Mouse (Mus musculus): ENCODE data around the gene Sept10. TPM values are rescaled to one million over a fixed set of nuclear protein-coding genes. Genes with fewer than 3 reads are reported as not detected.

The Sept10 gene
- polyA plus RNA-seq, 1 experiment from 2014 or later, result 56.5 TPM

DNA sequence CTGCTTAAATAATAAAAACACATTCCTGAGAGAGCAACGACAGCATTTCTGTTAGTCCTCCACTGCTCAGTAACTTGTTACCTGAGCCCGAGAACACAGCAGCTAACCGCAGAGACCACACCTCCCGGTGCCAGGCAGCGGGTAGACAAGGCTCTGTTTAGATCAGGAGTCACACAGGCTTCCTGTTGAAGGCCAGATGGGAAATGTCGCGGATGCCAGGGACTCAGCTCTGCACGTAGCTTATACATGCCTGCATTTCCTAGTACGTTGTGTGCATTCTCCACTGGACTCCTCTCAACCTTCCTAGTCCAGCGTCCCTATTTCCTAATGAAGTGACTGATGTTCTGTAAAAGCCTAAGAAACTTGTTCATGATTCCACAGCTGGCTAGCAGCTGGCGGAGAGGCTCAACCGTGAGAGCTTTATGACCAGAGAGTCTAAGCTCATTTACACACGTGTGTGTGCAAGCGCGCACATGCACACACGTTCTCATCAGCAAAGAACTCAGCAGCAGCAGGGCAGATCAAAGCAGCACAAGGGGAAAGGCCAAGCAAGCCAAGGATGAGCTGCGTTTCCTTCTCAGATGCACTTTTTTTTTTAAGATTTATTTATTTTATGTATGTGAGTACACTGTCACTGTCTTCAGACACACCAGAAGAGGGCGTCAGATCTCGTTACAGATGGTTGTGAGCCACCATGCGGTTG lies 89.6 kb downstream of the Sept10 start:
- WGBS, result 62% methylated on average over 20 of the region's 20 CpGs
- Histone ChIP-seq H3K36me3 (ENCODE audit: control insufficient read depth, insufficient read depth, low read length) (no peaks in the 10 kb centered on the region), H3K9ac (ENCODE audit: low read length) (no peak overlapping the region), H3K27me3 (ENCODE audit: control insufficient read depth, insufficient read depth, low read length) (no peaks in the 10 kb centered on the region), H3K4me2 (ENCODE audit: low read depth, severe bottlenecking) (no peak overlapping the region), H3K9me3 (ENCODE audit: control insufficient read depth, low read length) (no peaks in the 10 kb centered on the region), H3K4me3 (ENCODE audit: low read depth, low read length) (no peak overlapping the region), H3K4me1 (ENCODE audit: control insufficient read depth, insufficient read depth, low read length) (no peaks in the 10 kb centered on the region; the same call in 1 of the 2 replicates), H3K27ac (replicated peaks; ENCODE audit: low read depth, low read length) (no peak overlapping the region)
- ATAC-seq (ENCODE audit: insufficient number of reproducible peaks, low FRiP score, low TSS enrichment, low read depth) (peak; percentile 39; the same call in 1 of the 2 replicates), DNase-seq (ENCODE audit: low spot score) (peak; percentile 48)

DNA sequence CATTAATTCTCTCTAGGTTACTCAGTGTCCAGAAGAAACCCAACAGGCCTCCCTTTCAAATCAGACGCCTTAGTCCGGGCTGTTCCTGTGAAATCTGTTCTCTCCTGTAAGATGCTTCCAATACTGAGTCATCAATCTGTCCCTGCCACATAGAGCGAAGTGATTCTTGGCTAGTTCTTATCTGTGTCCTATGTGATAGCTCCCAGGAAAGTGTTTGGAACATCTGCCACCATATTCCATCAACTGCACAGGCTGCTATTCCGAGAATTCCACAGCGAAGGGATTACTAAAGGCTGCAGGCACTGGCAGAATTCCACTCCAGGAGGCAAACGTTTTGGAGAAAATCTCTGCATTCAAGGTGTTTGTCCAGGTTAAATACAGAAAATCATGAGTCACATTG lies 94.0 kb downstream of the Sept10 start:
- no peaks in the 10 kb centered on the region for H3K27me3 ChIP-seq (ENCODE audit: control insufficient read depth, insufficient read depth, low read length)
- 84% methylated on average over 6 of the region's 6 CpGs for WGBS
- H3K4me1 ChIP-seq (ENCODE audit: control insufficient read depth, insufficient read depth, low read length), result no peaks in the 10 kb centered on the region; the same call in 1 of the 2 replicates
- H3K27ac ChIP-seq (replicated peaks; ENCODE audit: low read depth, low read length), result no peak overlapping the region
- no peaks in the 10 kb centered on the region for H3K36me3 ChIP-seq (ENCODE audit: control insufficient read depth, insufficient read depth, low read length)
- ATAC-seq (ENCODE audit: insufficient number of reproducible peaks, low FRiP score, low TSS enrichment, low read depth) (no peak), DNase-seq (ENCODE audit: low spot score) (no peak)
- no peak overlapping the region for H3K4me3 ChIP-seq (ENCODE audit: low read depth, low read length)
- no peak overlapping the region for H3K4me2 ChIP-seq (ENCODE audit: low read depth, severe bottlenecking)
- no peaks in the 10 kb centered on the region for H3K9me3 ChIP-seq (ENCODE audit: control insufficient read depth, low read length)
- no peak overlapping the region for H3K9ac ChIP-seq (ENCODE audit: low read length)

DNA sequence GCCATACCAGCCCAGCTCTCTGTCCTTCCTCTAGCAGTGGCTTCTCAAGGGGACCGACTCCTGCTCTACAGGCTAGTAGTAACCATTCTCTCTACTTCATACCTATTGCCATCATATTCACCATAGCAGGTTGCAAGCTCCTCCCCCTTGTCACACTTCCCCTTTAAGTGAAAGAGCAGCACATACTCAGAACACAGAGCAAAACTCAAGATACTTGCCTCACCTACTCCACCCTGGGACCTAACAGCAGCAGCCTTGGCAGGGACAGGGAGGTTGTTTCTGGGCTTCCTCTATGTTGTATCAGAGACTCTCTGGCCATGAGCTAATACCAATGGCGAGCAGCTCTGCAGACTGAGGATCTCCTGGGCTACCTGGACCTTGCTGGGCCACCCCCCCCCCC lies 96.2 kb downstream of the Sept10 start:
- 89% methylated on average over 2 of the region's 2 CpGs for WGBS
- Histone ChIP-seq H3K4me2 (ENCODE audit: low read depth, severe bottlenecking) (no peak overlapping the region), H3K27me3 (ENCODE audit: control insufficient read depth, insufficient read depth, low read length) (no peaks in the 10 kb centered on the region), H3K9me3 (ENCODE audit: control insufficient read depth, low read length) (no peaks in the 10 kb centered on the region), H3K4me1 (ENCODE audit: control insufficient read depth, insufficient read depth, low read length) (no peaks in the 10 kb centered on the region), H3K27ac (replicated peaks; ENCODE audit: low read depth, low read length) (no peak overlapping the region), H3K36me3 (ENCODE audit: control insufficient read depth, insufficient read depth, low read length) (no peaks in the 10 kb centered on the region), H3K9ac (ENCODE audit: low read length) (no peak overlapping the region), H3K4me3 (ENCODE audit: low read depth, low read length) (no peak overlapping the region)
- DNase-seq (ENCODE audit: low spot score), result no peak
- no peak for ATAC-seq (ENCODE audit: insufficient number of reproducible peaks, low FRiP score, low TSS enrichment, low read depth)

DNA sequence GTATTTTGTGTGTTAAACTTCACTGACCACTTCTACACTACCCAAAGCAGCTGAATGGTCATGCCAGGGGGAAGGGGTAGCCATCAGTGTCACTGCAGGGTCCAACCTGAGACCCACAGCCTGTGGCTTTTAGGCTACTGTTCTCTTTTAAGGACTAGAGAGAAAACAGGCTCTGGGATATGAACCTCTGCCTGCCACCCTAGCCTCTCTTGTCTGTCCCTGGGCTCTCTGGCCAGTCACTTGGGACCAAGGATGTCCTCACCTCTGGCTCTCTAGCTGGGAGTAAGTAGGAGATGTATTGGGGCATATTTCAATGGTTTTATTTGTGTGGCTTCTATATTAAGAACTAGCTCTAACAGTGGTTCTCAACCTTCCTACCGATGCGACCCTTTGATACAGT lies 101.8 kb downstream of the Sept10 start:
- Histone ChIP-seq H3K9ac (ENCODE audit: low read length) (no peak overlapping the region), H3K27me3 (ENCODE audit: control insufficient read depth, insufficient read depth, low read length) (no peaks in the 10 kb centered on the region), H3K4me1 (ENCODE audit: control insufficient read depth, insufficient read depth, low read length) (no peaks in the 10 kb centered on the region), H3K4me2 (ENCODE audit: low read depth, severe bottlenecking) (no peak overlapping the region), H3K4me3 (ENCODE audit: low read depth, low read length) (no peak overlapping the region), H3K36me3 (ENCODE audit: control insufficient read depth, insufficient read depth, low read length) (no peaks in the 10 kb centered on the region), H3K27ac (replicated peaks; ENCODE audit: low read depth, low read length) (no peak overlapping the region), H3K9me3 (ENCODE audit: control insufficient read depth, low read length) (no peaks in the 10 kb centered on the region)
- 92% methylated on average over 2 of the region's 2 CpGs for WGBS
- DNase-seq (ENCODE audit: low spot score) (no peak), ATAC-seq (ENCODE audit: insufficient number of reproducible peaks, low FRiP score, low TSS enrichment, low read depth) (no peak)

DNA sequence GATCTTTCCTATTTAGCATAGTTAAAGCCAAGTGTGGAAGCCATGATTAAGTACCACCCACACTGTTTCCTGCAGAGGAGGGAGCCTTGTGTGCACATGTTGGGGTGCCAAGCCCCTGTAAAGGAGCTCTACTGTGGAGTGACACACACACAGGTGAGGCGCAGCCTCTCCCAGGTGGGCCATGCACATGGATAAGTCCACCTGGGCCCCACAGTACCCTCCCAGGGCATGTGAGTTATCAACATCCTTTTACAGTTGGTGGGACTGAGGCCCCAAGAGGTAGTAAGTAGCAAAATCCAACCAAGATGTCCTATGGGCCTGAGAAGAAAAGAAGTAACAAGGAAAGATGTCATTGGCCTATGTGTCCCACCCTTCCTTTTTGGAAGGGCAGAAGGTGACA lies 102.6 kb downstream of the Sept10 start:
- ATAC-seq (ENCODE audit: insufficient number of reproducible peaks, low FRiP score, low TSS enrichment, low read depth), result no peak
- DNase-seq (ENCODE audit: low spot score), result no peak
- no peak overlapping the region for H3K4me2 ChIP-seq (ENCODE audit: low read depth, severe bottlenecking)
- no peak overlapping the region for H3K27ac ChIP-seq (replicated peaks; ENCODE audit: low read depth, low read length)
- no peak overlapping the region for H3K9ac ChIP-seq (ENCODE audit: low read length)
- H3K36me3 ChIP-seq (ENCODE audit: control insufficient read depth, insufficient read depth, low read length), result no peaks in the 10 kb centered on the region
- H3K4me1 ChIP-seq (ENCODE audit: control insufficient read depth, insufficient read depth, low read length), result no peaks in the 10 kb centered on the region
- H3K9me3 ChIP-seq (ENCODE audit: control insufficient read depth, low read length), result no peaks in the 10 kb centered on the region
- H3K27me3 ChIP-seq (ENCODE audit: control insufficient read depth, insufficient read depth, low read length), result no peaks in the 10 kb centered on the region
- WGBS, result 82% methylated on average over 1 of the region's 1 CpGs
- H3K4me3 ChIP-seq (ENCODE audit: low read depth, low read length), result no peak overlapping the region

DNA sequence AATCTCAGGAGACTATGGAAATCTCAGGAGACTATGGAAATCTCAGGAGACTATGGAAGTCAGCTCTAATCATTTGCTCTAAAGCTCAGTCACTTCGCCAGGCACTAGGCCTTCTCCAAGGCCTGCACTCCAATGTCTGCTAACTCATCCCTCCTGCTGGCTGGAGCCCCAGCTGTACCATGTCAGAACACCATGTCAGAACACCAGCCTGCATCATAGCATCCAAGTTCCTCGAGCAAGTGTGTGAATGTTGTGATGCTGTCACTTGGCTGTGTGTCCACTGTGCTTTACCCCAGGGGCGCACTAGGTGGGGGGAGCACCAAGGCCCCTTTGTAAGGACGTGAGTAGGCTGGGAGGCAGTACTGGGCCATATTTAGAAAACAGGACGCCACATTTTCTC lies 104.1 kb downstream of the Sept10 start:
- ATAC-seq (ENCODE audit: insufficient number of reproducible peaks, low FRiP score, low TSS enrichment, low read depth), result no peak
- no peak for DNase-seq (ENCODE audit: low spot score)
- H3K9me3 ChIP-seq (ENCODE audit: control insufficient read depth, low read length), result no peaks in the 10 kb centered on the region
- no peaks in the 10 kb centered on the region for H3K27me3 ChIP-seq (ENCODE audit: control insufficient read depth, insufficient read depth, low read length)
- H3K27ac ChIP-seq (replicated peaks; ENCODE audit: low read depth, low read length), result no peak overlapping the region
- no peak overlapping the region for H3K9ac ChIP-seq (ENCODE audit: low read length)
- no peak overlapping the region for H3K4me2 ChIP-seq (ENCODE audit: low read depth, severe bottlenecking)
- 82% methylated on average over 5 of the region's 5 CpGs for WGBS
- no peaks in the 10 kb centered on the region for H3K36me3 ChIP-seq (ENCODE audit: control insufficient read depth, insufficient read depth, low read length)
- no peak overlapping the region for H3K4me3 ChIP-seq (ENCODE audit: low read depth, low read length)
- H3K4me1 ChIP-seq (ENCODE audit: control insufficient read depth, insufficient read depth, low read length), result no peaks in the 10 kb centered on the region

DNA sequence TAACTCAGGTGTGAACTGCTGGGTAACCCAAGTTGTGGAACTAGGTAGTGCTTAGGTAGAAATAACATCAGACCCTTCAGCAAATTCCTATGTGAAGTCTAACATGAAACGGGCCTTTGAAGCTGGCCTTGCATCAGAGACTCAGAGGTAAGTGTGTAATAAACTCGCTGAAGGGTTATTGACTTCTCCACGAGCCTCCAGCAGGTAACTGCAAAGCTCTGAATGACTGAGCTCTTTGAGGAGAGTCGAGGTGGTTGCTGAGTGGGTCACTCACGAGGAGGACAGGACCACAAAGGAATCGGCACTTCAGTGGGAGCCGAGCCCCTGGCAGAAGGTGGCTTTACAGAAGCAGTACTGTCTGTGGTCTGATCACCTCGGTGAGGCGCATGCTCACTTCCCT lies 105.3 kb downstream of the Sept10 start:
- no peak overlapping the region for H3K9ac ChIP-seq (ENCODE audit: low read length)
- WGBS, result 75% methylated on average over 9 of the region's 9 CpGs
- no peak for DNase-seq (ENCODE audit: low spot score)
- no peak for ATAC-seq (ENCODE audit: insufficient number of reproducible peaks, low FRiP score, low TSS enrichment, low read depth)
- no peaks in the 10 kb centered on the region for H3K36me3 ChIP-seq (ENCODE audit: control insufficient read depth, insufficient read depth, low read length)
- no peak overlapping the region for H3K4me3 ChIP-seq (ENCODE audit: low read depth, low read length)
- H3K27me3 ChIP-seq (ENCODE audit: control insufficient read depth, insufficient read depth, low read length), result no peaks in the 10 kb centered on the region
- no peaks in the 10 kb centered on the region for H3K4me1 ChIP-seq (ENCODE audit: control insufficient read depth, insufficient read depth, low read length)
- H3K4me2 ChIP-seq (ENCODE audit: low read depth, severe bottlenecking), result no peak overlapping the region
- no peak overlapping the region for H3K27ac ChIP-seq (replicated peaks; ENCODE audit: low read depth, low read length)
- H3K9me3 ChIP-seq (ENCODE audit: control insufficient read depth, low read length), result no peaks in the 10 kb centered on the region

DNA sequence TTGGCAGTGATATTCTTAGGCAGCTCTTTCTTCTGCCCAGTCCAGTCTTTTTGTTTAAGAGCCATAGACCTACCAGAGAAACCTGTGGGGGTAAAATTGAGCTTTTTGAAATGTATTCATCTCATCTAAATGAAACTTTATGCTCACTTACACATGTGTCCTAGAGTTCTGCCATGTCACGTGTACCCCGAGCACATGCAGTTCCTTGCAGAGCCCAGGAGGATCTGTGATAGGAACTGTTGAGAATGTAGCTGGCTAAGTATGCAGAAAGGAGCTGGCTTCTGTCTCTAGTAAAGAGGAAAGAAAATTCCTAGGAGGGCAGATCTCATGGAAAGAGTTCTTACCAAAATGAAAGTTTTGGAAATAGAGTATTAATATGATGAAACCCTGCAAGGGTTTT lies 106.0 kb downstream of the Sept10 start:
- no peak overlapping the region for H3K27ac ChIP-seq (replicated peaks; ENCODE audit: low read depth, low read length)
- ATAC-seq (ENCODE audit: insufficient number of reproducible peaks, low FRiP score, low TSS enrichment, low read depth) (no peak), DNase-seq (ENCODE audit: low spot score) (no peak)
- no peak overlapping the region for H3K4me3 ChIP-seq (ENCODE audit: low read depth, low read length)
- H3K4me2 ChIP-seq (ENCODE audit: low read depth, severe bottlenecking), result no peak overlapping the region
- H3K4me1 ChIP-seq (ENCODE audit: control insufficient read depth, insufficient read depth, low read length), result no peaks in the 10 kb centered on the region
- H3K9me3 ChIP-seq (ENCODE audit: control insufficient read depth, low read length), result no peaks in the 10 kb centered on the region
- H3K9ac ChIP-seq (ENCODE audit: low read length), result no peak overlapping the region
- no peaks in the 10 kb centered on the region for H3K36me3 ChIP-seq (ENCODE audit: control insufficient read depth, insufficient read depth, low read length)
- H3K27me3 ChIP-seq (ENCODE audit: control insufficient read depth, insufficient read depth, low read length), result no peaks in the 10 kb centered on the region
- WGBS, result 89% methylated on average over 2 of the region's 2 CpGs

Data from limb, embryonic 11.5 days (tissue).